Mouse (Mus musculus): ENCODE results near the gene Hist1h4k.

DNA sequence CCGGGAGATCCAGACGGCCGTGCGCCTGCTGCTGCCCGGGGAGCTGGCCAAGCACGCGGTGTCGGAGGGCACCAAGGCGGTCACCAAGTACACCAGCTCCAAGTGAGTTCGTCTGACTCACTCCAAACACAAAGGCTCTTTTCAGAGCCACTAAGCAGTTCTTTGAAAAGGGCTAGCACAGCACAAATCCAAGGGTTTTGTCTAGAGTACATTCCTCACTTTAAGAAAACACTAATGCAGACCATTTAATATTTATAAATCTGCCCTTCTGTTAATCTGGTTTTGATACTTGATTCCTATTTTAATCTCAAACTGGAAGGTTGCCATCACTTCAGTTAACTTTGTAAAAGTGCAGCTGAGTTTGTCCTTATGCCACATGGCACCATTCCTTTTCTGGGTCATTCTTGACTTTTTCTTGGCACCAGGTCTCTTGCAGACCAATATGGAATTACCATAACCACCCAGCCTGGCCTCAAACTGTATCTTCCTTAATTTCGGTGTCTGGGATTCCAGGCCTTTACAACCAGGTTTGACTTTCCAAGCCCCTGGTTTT, 27.9 kb downstream of the Hist1h4k start:
- TF ChIP-seq EP300 (optimal IDR thresholded peaks at IDR 0.05), result no peak
- no peak for TF ChIP-seq CTCF (IDR thresholded peaks at IDR 0.05; ENCODE audit: low read depth)

Data from stomach, postnatal 0 days (tissue).